In genomic region chr1:23575005-23575404, GRCm38 (mm10) we compare ENCODE assay signal across 23 mouse cellular contexts.
DNase-seq lines count a peak whose midpoint lies in the region; ATAC-seq lines count a peak whose summit lies in the region.
"Had no signal": no experiment of that assay in that cellular context is flagged by ENCODE, and none has a peak within 500 bp of the region (broad histone marks: within the 10 kb centered on the region; RNA-seq: fewer than 3 reads in every experiment).

No protein-coding gene starts in this region.

- 0 out of 2 replicates have a peak overlapping the region, but pooled peaks have one; percentile 18 for H3K27ac ChIP-seq in neural tube, embryonic 13.5 days (replicated peaks)
- no peak overlapping the region for H3K27ac ChIP-seq in midbrain, embryonic 12.5 days (replicated peaks)
- H3K27ac ChIP-seq in neural tube, embryonic 15.5 days (replicated peaks) = no peak overlapping the region
- H3K27ac ChIP-seq: embryonic facial prominence, embryonic 10.5 days; heart, embryonic 13.5 days; kidney, embryonic 15.5 days; limb, embryonic 13.5 days; liver, embryonic 14.5 days; macrophage; neural tube, embryonic 12.5 days; stomach, embryonic 15.5 days had no signal

- no peaks in the 10 kb centered on the region for H3K9me3 ChIP-seq in neural tube, embryonic 13.5 days
- H3K9me3 ChIP-seq in midbrain, embryonic 12.5 days = no peaks in the 10 kb centered on the region
- H3K9me3 ChIP-seq in neural tube, embryonic 15.5 days (replicated peaks) = no peaks in the 10 kb centered on the region
- H3K9me3 ChIP-seq: embryonic facial prominence, embryonic 10.5 days; heart, embryonic 13.5 days; kidney, embryonic 15.5 days; limb, embryonic 13.5 days; neural tube, embryonic 12.5 days; stomach, embryonic 15.5 days had no signal

- peaks cover 7% of the 10 kb centered on the region; the same call in 1 of the 2 replicates for H3K4me1 ChIP-seq in neural tube, embryonic 13.5 days (replicated peaks)
- H3K4me1 ChIP-seq in midbrain, embryonic 12.5 days = no peaks in the 10 kb centered on the region
- no peaks in the 10 kb centered on the region; the same call in 1 of the 2 replicates for H3K4me1 ChIP-seq in neural tube, embryonic 15.5 days
- H3K4me1 ChIP-seq: embryonic facial prominence, embryonic 10.5 days; heart, embryonic 13.5 days; kidney, embryonic 15.5 days; limb, embryonic 13.5 days; neural tube, embryonic 12.5 days; stomach, embryonic 15.5 days had no signal

- H3K4me3 ChIP-seq in neural tube, embryonic 13.5 days = no peak overlapping the region
- no peak overlapping the region for H3K4me3 ChIP-seq in midbrain, embryonic 12.5 days
- no peak overlapping the region for H3K4me3 ChIP-seq in neural tube, embryonic 15.5 days (replicated peaks)
- H3K4me3 ChIP-seq: embryonic facial prominence, embryonic 10.5 days; heart, embryonic 13.5 days; kidney, embryonic 15.5 days; limb, embryonic 13.5 days; neural tube, embryonic 12.5 days; stomach, embryonic 15.5 days had no signal

- no peak overlapping the region for H3K4me2 ChIP-seq in neural tube, embryonic 13.5 days
- no peak overlapping the region for H3K4me2 ChIP-seq in midbrain, embryonic 12.5 days (replicated peaks)
- H3K4me2 ChIP-seq in neural tube, embryonic 15.5 days = no peak overlapping the region
- H3K4me2 ChIP-seq: heart, embryonic 13.5 days; kidney, embryonic 15.5 days; limb, embryonic 13.5 days; neural tube, embryonic 12.5 days; stomach, embryonic 15.5 days had no signal

- no peak overlapping the region for H3K9ac ChIP-seq in neural tube, embryonic 13.5 days
- no peak overlapping the region for H3K9ac ChIP-seq in midbrain, embryonic 12.5 days (replicated peaks)
- H3K9ac ChIP-seq in neural tube, embryonic 15.5 days (replicated peaks) = no peak overlapping the region
- H3K9ac ChIP-seq: heart, embryonic 13.5 days; kidney, embryonic 15.5 days; limb, embryonic 13.5 days; liver, embryonic 14.5 days; neural tube, embryonic 12.5 days; stomach, embryonic 15.5 days had no signal

- no peaks in the 10 kb centered on the region for H3K36me3 ChIP-seq in neural tube, embryonic 13.5 days
- H3K36me3 ChIP-seq in midbrain, embryonic 12.5 days = no peaks in the 10 kb centered on the region
- H3K36me3 ChIP-seq in neural tube, embryonic 15.5 days = no peaks in the 10 kb centered on the region
- H3K36me3 ChIP-seq: embryonic facial prominence, embryonic 10.5 days; heart, embryonic 13.5 days; kidney, embryonic 15.5 days; limb, embryonic 13.5 days; neural tube, embryonic 12.5 days; stomach, embryonic 15.5 days had no signal

- peak; percentile 67; the same call in 1 of the 2 replicates for ATAC-seq in neural tube, embryonic 13.5 days (ENCODE audit: low read depth)
- peak; percentile 58; the same call in 1 of the 2 replicates for ATAC-seq in midbrain, embryonic 12.5 days (ENCODE audit: low FRiP score, low read depth)
- ATAC-seq in neural tube, embryonic 15.5 days (ENCODE audit: low FRiP score) = peak; percentile 63; the same call in 1 of the 2 replicates
- ATAC-seq: intestine, embryonic 16.5 days had no signal

- peak; percentile 27 for DNase-seq in cerebellum, adult 9-10 months
- DNase-seq in cerebellum, adult 11-12 months = no peak
- DNase-seq in neural tube, embryonic 10.5 days (ENCODE audit: extremely low spot score, low spot score) = no peak
- no peak for DNase-seq in spleen, postnatal 4 days (ENCODE audit: low spot score in 2 of 2)
- no peak for DNase-seq in ovary, postnatal 36 days (ENCODE audit: low spot score)
- DNase-seq: adrenal gland, adult 8-10 months; gastrocnemius, postnatal 10 days; heart, adult 18-20 months; kidney, postnatal 4 days; right cerebral cortex, postnatal 25 days; thymus, adult 2 months had no signal

- no peaks in the 10 kb centered on the region for H3K27me3 ChIP-seq in neural tube, embryonic 13.5 days
- H3K27me3 ChIP-seq in midbrain, embryonic 12.5 days = no peaks in the 10 kb centered on the region
- no peaks in the 10 kb centered on the region for H3K27me3 ChIP-seq in neural tube, embryonic 15.5 days (replicated peaks)
- H3K27me3 ChIP-seq: heart, embryonic 13.5 days; kidney, embryonic 15.5 days; limb, embryonic 13.5 days; neural tube, embryonic 12.5 days; stomach, embryonic 15.5 days had no signal
